Mouse (Mus musculus) forebrain, embryonic 11.5 days (tissue): Measurements from ENCODE around the gene Tcl1b5. TPM values are rescaled to one million over a fixed set of nuclear protein-coding genes. Genes with fewer than 3 reads are reported as not detected.

Experiments used
- ATAC-seq: fragments of 200-750 bp; cut with Nextera tagmentation; replicated peaks from 2 replicates; pipeline ENCODE4 v1.8.0; 2017; ENCODE audit warnings: moderate TSS enrichment; ENCODE audit not compliant: low FRiP score
- DNase-seq: peaks from one replicate; pipeline ENCODE4 v3.0.0-alpha.2; 2017; ENCODE audit warnings: low spot score
- H3K27ac ChIP-seq: fragments of 300-500 bp; sonication (generic); 2 replicates; pipeline ENCODE4 v1.5.1; 2014; ENCODE audit warnings: low read depth, low read length
- H3K27me3 ChIP-seq: fragments of 300-500 bp; sonication (generic); 2 replicates; pipeline ENCODE4 v1.6.1; 2014; ENCODE audit warnings: mild to moderate bottlenecking, low read length, mixed read lengths; ENCODE audit not compliant: control insufficient read depth, insufficient read depth
- H3K36me3 ChIP-seq: fragments of 300-500 bp; sonication (generic); 2 replicates; pipeline ENCODE4 v1.6.1; 2014; ENCODE audit warnings: mild to moderate bottlenecking, low read length, moderate library complexity, mixed read lengths; ENCODE audit not compliant: control insufficient read depth, insufficient read depth
- H3K4me1 ChIP-seq: fragments of 300-500 bp; sonication (generic); replicated peaks from 2 replicates; pipeline ENCODE4 v1.6.1; 2014; ENCODE audit warnings: low read length, mixed read lengths; ENCODE audit not compliant: control insufficient read depth, insufficient read depth
- H3K4me2 ChIP-seq: fragments of 300-500 bp; sonication (generic); 2 replicates; pipeline ENCODE4 v1.6.1; 2014; ENCODE audit warnings: low read depth, mild to moderate bottlenecking, low read length, moderate library complexity, mixed read lengths; ENCODE audit not compliant: severe bottlenecking
- H3K4me3 ChIP-seq: fragments of 300-500 bp; sonication (generic); 2 replicates; pipeline ENCODE4 v1.5.1; 2014; ENCODE audit warnings: low read depth, low read length
- H3K9ac ChIP-seq: fragments of 300-500 bp; sonication (generic); 2 replicates; pipeline ENCODE4 v1.6.1; 2014; ENCODE audit warnings: low read length
- H3K9me3 ChIP-seq: fragments of 300-500 bp; sonication (generic); 2 replicates; pipeline ENCODE4 v1.6.1; 2016; ENCODE audit warnings: low read length, mixed read lengths; ENCODE audit not compliant: control insufficient read depth
- WGBS: fragments of 180-500 bp; shearing (Covaris S2); extraction: QIAGEN DNeasy Blood & Tissue Kit; methylation state at CpG from one replicate; pipeline ENCODE4 v1.1.7; 2014; 5-methylcytosine and 5-hydroxymethylcytosine counted together
- polyA plus RNA-seq: library from polyadenylated mRNA; unstranded; fragments of >200 nt; fragmentation: Nextera tagmentation; extraction: Ambion mirVana; gene quantifications from 2 replicates; pipeline ENCODE4 v1.2.1, GENCODE M21; 2014

Tcl1b5 gene
- polyA plus RNA-seq, 1 experiment from 2014 or later, result not detected

DNA sequence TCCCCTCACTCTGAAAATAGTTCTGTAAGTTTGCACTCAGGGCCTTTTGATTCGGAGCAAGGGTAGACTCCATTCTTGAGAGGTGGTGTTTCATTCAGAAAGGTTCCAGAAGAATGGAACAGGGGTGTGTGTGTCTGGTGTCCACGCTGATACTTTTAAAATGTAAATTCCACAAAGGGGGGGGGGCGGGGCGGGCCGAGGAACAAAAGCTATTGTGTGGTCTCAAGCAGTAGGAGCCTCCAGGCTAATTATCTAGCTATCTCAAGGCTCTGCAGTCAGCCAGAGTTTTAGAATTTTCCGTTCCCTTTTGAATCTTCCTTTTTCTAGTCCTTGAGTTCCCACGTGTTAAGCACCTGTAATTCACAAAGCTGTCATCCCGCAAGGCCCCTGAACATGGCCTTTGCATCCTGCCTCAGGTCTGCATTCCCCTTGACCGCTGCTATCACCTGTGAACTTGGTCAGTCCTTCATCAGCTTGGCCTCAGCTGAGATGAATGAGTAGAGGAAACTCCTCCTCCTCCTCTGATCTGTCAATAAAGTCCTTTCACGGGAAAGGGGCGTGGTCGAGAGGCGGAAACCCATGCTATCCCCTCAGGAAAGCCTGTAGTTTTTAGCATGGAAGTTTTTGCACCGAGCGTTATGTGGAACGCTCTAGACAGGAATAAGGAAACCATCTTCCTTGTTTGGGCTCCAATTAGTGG is 48.6 kb downstream of the Tcl1b5 start:
- WGBS, result 42% methylated on average over 16 of the region's 16 CpGs
- H3K36me3 ChIP-seq, result no peaks in the 10 kb centered on the region
- H3K4me2 ChIP-seq, result no peak overlapping the region
- no peaks in the 10 kb centered on the region for H3K27me3 ChIP-seq
- no peaks in the 10 kb centered on the region for H3K4me1 ChIP-seq
- H3K9me3 ChIP-seq, result no peaks in the 10 kb centered on the region
- ATAC-seq, result no peak
- no peak for DNase-seq
- H3K9ac ChIP-seq, result no peak overlapping the region
- H3K27ac ChIP-seq, result no peak overlapping the region
- no peak overlapping the region for H3K4me3 ChIP-seq

Other genes starting within 250 kb of the Tcl1b5 start
- 0.20 and 0.28 TPM in 2 replicates for gene Syne3, start 166.5 kb upstream of the Tcl1b5 start, polyA plus RNA-seq
- gene Glrx5, start 143.7 kb upstream of the Tcl1b5 start, polyA plus RNA-seq, result 188 and 196 TPM in 2 replicates
- gene Tcl1b2, start 30.3 kb upstream of the Tcl1b5 start, polyA plus RNA-seq, result not detected in 2 replicates
- gene Tcl1b1, start 16.7 kb upstream of the Tcl1b5 start, polyA plus RNA-seq, result not detected in 2 replicates
- not detected in 2 replicates for gene Tcl1b3, start 14.7 kb downstream of the Tcl1b5 start, polyA plus RNA-seq
- gene Tcl1b4, start 25.6 kb downstream of the Tcl1b5 start, polyA plus RNA-seq, result not detected in 2 replicates
- gene Tcl1, start 46.4 kb downstream of the Tcl1b5 start, polyA plus RNA-seq, result not detected in 2 replicates
- gene Tunar, start 157.5 kb downstream of the Tcl1b5 start, polyA plus RNA-seq, result 0.65 and 0.91 TPM in 2 replicates